Mouse (Mus musculus): ENCODE results near the gene Ccdc96. TPM values are rescaled to one million over a fixed set of nuclear protein-coding genes. Genes with fewer than 3 reads are reported as not detected.

Gene Ccdc96
- 2.2 and 2.3 TPM in 2 replicates for total RNA-seq (2014; rRNA removed)
- 1.5 and 2.4 TPM in 2 replicates for polyA plus RNA-seq (2015; fragmentation: Nextera tagmentation; extraction: Ambion mirVana)

GRCm38 (mm10) chr5:36484171-36484990 is at the start of gene Ccdc96, which contains the start of gene Tada2b:
Ccdc96 (plus strand) TSS chr5:36484588.
Tada2b (minus strand) TSS chr5:36484285.
- Histone ChIP-seq H3K9ac (peak within 1 kb of the TSS; percentile 67), H3K4me3 (ENCODE audit: low read depth, low read length) (peak within 1 kb of the TSS; percentile 72), H3K36me3 (ENCODE audit: insufficient read depth) (no peaks in the 10 kb centered on the region), H3K27me3 (ENCODE audit: insufficient read depth, low read length) (no peaks in the 10 kb centered on the region), H3K4me1 (ENCODE audit: insufficient read depth) (peaks cover 21% of the 10 kb centered on the region), H3K4me2 (ENCODE audit: low read depth) (peak within 1 kb of the TSS; percentile 94), H3K27ac (ENCODE audit: low read depth, low read length) (peak within 1 kb of the TSS; percentile 77), H3K9me3 (ENCODE audit: low read length) (no peaks in the 10 kb centered on the region)
- TF ChIP-seq CTCF (IDR thresholded peaks at IDR 0.05; ENCODE audit: low read depth) = peak; percentile 67
- WGBS = under 1% methylated on average over 84 of the region's 97 CpGs
- ATAC-seq (peak; percentile 98), DNase-seq (peak; percentile 99)

- Histone ChIP-seq H3K9me3 (ENCODE audit: low read length) (no peaks in the 10 kb centered on the region), H3K4me3 (ENCODE audit: low read depth, low read length) (no peak overlapping the region), H3K27ac (ENCODE audit: low read depth, low read length) (no peak overlapping the region), H3K27me3 (ENCODE audit: insufficient read depth, low read length) (no peaks in the 10 kb centered on the region), H3K4me2 (ENCODE audit: low read depth) (no peak overlapping the region), H3K4me1 (ENCODE audit: insufficient read depth) (peaks cover 5% of the 10 kb centered on the region; the same call in 1 of the 2 replicates), H3K9ac (no peak overlapping the region), H3K36me3 (ENCODE audit: insufficient read depth) (no peaks in the 10 kb centered on the region)
- TF ChIP-seq CTCF (IDR thresholded peaks at IDR 0.05; ENCODE audit: low read depth) = no peak
- no peak for DNase-seq
- 79% methylated on average over 4 of the region's 4 CpGs for WGBS
- no peak for ATAC-seq
These were observed 47.5 kb upstream of the Ccdc96 start for GRCm38 (mm10) chr5:36436858-36437257.

- no peak overlapping the region for H3K4me2 ChIP-seq (ENCODE audit: low read depth)
- no peak for DNase-seq
- WGBS = 58% methylated on average over 3 of the region's 3 CpGs
- H3K27me3 ChIP-seq (ENCODE audit: insufficient read depth, low read length) = no peaks in the 10 kb centered on the region
- ATAC-seq = no peak
- TF ChIP-seq CTCF (IDR thresholded peaks at IDR 0.05; ENCODE audit: low read depth) = no peak
- H3K9ac ChIP-seq = no peak overlapping the region
- no peaks in the 10 kb centered on the region for H3K36me3 ChIP-seq (ENCODE audit: insufficient read depth)
- H3K4me3 ChIP-seq (ENCODE audit: low read depth, low read length) = no peak overlapping the region
- H3K4me1 ChIP-seq (ENCODE audit: insufficient read depth) = 0 out of 2 replicates have a peak, but pooled peaks cover 3% of the 10 kb centered on the region
- no peak overlapping the region for H3K27ac ChIP-seq (ENCODE audit: low read depth, low read length)
- H3K9me3 ChIP-seq (ENCODE audit: low read length) = no peaks in the 10 kb centered on the region
These were observed 43.6 kb upstream of the Ccdc96 start for GRCm38 (mm10) chr5:36440741-36441140.

GRCm38 (mm10) chr5:36444611-36445010 is 39.8 kb upstream of the Ccdc96 start:
- H3K4me3 ChIP-seq (ENCODE audit: low read depth, low read length) = no peak overlapping the region
- ATAC-seq (no peak), DNase-seq (no peak)
- no peaks in the 10 kb centered on the region for H3K9me3 ChIP-seq (ENCODE audit: low read length)
- H3K27me3 ChIP-seq (ENCODE audit: insufficient read depth, low read length) = no peaks in the 10 kb centered on the region
- no peaks in the 10 kb centered on the region for H3K36me3 ChIP-seq (ENCODE audit: insufficient read depth)
- no peak overlapping the region for H3K27ac ChIP-seq (ENCODE audit: low read depth, low read length)
- H3K4me1 ChIP-seq (ENCODE audit: insufficient read depth) = 0 out of 2 replicates have a peak, but pooled peaks cover 3% of the 10 kb centered on the region
- no peak overlapping the region for H3K4me2 ChIP-seq (ENCODE audit: low read depth)
- H3K9ac ChIP-seq = no peak overlapping the region
- WGBS = 47% methylated on average over 4 of the region's 4 CpGs
- no peak for TF ChIP-seq CTCF (IDR thresholded peaks at IDR 0.05; ENCODE audit: low read depth)

GRCm38 (mm10) chr5:36445028-36445427 is 39.4 kb upstream of the Ccdc96 start:
- DNase-seq (peak; percentile 18), ATAC-seq (peak; percentile 57; the same call in 1 of the 2 replicates)
- Histone ChIP-seq H3K4me1 (ENCODE audit: insufficient read depth) (0 out of 2 replicates have a peak, but pooled peaks cover 3% of the 10 kb centered on the region), H3K4me3 (ENCODE audit: low read depth, low read length) (no peak overlapping the region), H3K27ac (ENCODE audit: low read depth, low read length) (no peak overlapping the region), H3K9ac (0 out of 2 replicates have a peak overlapping the region, but pooled peaks have one; percentile 10), H3K36me3 (ENCODE audit: insufficient read depth) (no peaks in the 10 kb centered on the region), H3K4me2 (ENCODE audit: low read depth) (no peak overlapping the region), H3K27me3 (ENCODE audit: insufficient read depth, low read length) (no peaks in the 10 kb centered on the region), H3K9me3 (ENCODE audit: low read length) (no peaks in the 10 kb centered on the region)
- no peak for TF ChIP-seq CTCF (IDR thresholded peaks at IDR 0.05; ENCODE audit: low read depth)
- WGBS = 25% methylated on average over 8 of the region's 8 CpGs

GRCm38 (mm10) chr5:36446166-36446890 is 38.1 kb upstream of the Ccdc96 start:
- 33% methylated on average over 9 of the region's 9 CpGs for WGBS
- no peak overlapping the region for H3K9ac ChIP-seq
- no peak overlapping the region for H3K4me2 ChIP-seq (ENCODE audit: low read depth)
- 0 out of 2 replicates have a peak, but pooled peaks cover 3% of the 10 kb centered on the region for H3K4me1 ChIP-seq (ENCODE audit: insufficient read depth)
- no peaks in the 10 kb centered on the region for H3K9me3 ChIP-seq (ENCODE audit: low read length)
- no peak overlapping the region for H3K4me3 ChIP-seq (ENCODE audit: low read depth, low read length)
- ATAC-seq (no peak), DNase-seq (no peak)
- H3K27me3 ChIP-seq (ENCODE audit: insufficient read depth, low read length) = no peaks in the 10 kb centered on the region
- no peaks in the 10 kb centered on the region for H3K36me3 ChIP-seq (ENCODE audit: insufficient read depth)
- no peak overlapping the region for H3K27ac ChIP-seq (ENCODE audit: low read depth, low read length)
- no peak for TF ChIP-seq CTCF (IDR thresholded peaks at IDR 0.05; ENCODE audit: low read depth)
